ENCODE assay signal across 8 mouse cellular contexts in the genomic region with DNA sequence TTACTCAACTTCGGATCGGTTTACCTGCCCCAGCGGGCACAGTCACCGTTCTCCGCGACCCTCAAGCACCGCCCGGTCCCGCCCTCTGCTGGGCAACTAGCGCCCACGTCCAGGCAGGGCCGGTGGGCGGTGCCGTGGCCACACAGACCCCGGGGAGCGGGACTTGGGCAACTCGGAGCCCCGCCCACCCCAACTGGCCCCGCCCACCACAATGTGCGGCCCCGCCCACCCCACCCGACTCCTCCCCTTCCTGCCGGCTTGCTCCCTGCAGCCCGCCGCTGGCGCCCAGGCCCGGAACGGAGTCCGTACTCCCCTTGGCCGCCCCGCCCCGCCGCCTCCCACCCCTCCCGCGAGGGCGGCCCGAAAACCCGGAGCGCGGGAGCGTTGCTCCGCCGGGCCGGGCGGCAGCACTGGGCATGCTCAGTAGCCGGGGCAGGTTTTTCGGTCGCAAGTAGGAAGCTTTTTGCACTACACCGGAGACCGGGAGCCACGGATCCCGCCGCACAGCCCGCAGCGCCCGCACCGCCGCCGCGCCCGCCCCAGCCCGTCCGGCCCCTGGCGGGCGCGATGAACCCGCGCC.
DNase-seq lines count a peak whose midpoint lies in the region; ATAC-seq lines count a peak whose summit lies in the region.

No protein-coding gene starts in this region.

- H3K36me3 ChIP-seq in hindbrain, embryonic 16.5 days (ENCODE audit: control insufficient read depth, insufficient read depth, low read length), result no peaks in the 10 kb centered on the region

- peaks cover 3% of the 10 kb centered on the region for H3K9me3 ChIP-seq in hindbrain, embryonic 16.5 days (ENCODE audit: control insufficient read depth, low read length)

- H3K4me2 ChIP-seq in hindbrain, embryonic 16.5 days (ENCODE audit: low read length), result peak overlapping the region; percentile 86

- H3K9ac ChIP-seq in hindbrain, embryonic 16.5 days (ENCODE audit: low read depth, low read length), result peak overlapping the region; percentile 95

- peaks cover 12% of the 10 kb centered on the region for H3K27me3 ChIP-seq in hindbrain, embryonic 16.5 days (replicated peaks; ENCODE audit: control insufficient read depth, insufficient read depth, low read length)

- H3K27ac ChIP-seq in hindbrain, embryonic 16.5 days (ENCODE audit: low read depth, low read length), result peak overlapping the region; percentile 71

- peak; percentile 94 for DNase-seq in ZHBTc4 (ENCODE audit: low read depth, low spot score)
- peak; percentile 68 to 89 for DNase-seq in cerebellum, postnatal 4 days (ENCODE audit: low spot score in 2 of 2)
- peak; percentile 89 for DNase-seq in gastrocnemius, adult 18-20 months (ENCODE audit: low spot score)
- peak; percentile 72 to 81 for DNase-seq in left cerebral cortex, adult 18-20 months (ENCODE audit: low spot score in 2 of 2)
- peak; percentile 95 to 98 for DNase-seq in lung, postnatal 4 days
- peak; percentile 88 for DNase-seq in retina, postnatal 7 days (ENCODE audit: low read depth, low spot score)
- DNase-seq in urinary bladder, adult 18-20 months (ENCODE audit: low spot score in 2 of 2), result peak; percentile 88 to 92

- under 1% methylated on average over 22 of the region's 68 CpGs for WGBS in hindbrain, embryonic 16.5 days

- peaks cover 10% of the 10 kb centered on the region for H3K4me1 ChIP-seq in hindbrain, embryonic 16.5 days (ENCODE audit: control insufficient read depth, insufficient read depth, low read depth, low read length)

- H3K4me3 ChIP-seq in hindbrain, embryonic 16.5 days (ENCODE audit: low read length), result peak overlapping the region; percentile 99

- ATAC-seq in hindbrain, embryonic 16.5 days, result peak; percentile 94

Comparison
In these comparisons a context has a peak if more than half of its experiments do, and no peak if none do; other contexts are left out.
1. Peak in every context shown above with its lines: DNase-seq, ATAC-seq, H3K4me3 ChIP-seq and H3K27ac ChIP-seq.